Mouse (Mus musculus) cerebral cortex, adult 2 months (tissue): ENCODE data around the gene Rbfox1.

ENCODE experiments used
- WGBS: fragments of 180-500 bp; shearing (Covaris S2); methylation state at CpG from one replicate; pipeline ENCODE4 v1.1.7; 2018; 5-methylcytosine and 5-hydroxymethylcytosine counted together

Gene Rbfox1

GRCm38 (mm10) chr16:7049162-7049971, 1164.2 kb downstream of the Rbfox1 start:
- WGBS = 14% methylated on average over 18 of the region's 18 CpGs

- 87% methylated on average over 9 of the region's 9 CpGs for WGBS
These were observed 1165.8 kb downstream of the Rbfox1 start for GRCm38 (mm10) chr16:7050945-7051344.

- WGBS = 47% methylated on average over 9 of the region's 9 CpGs
These were observed 1166.8 kb downstream of the Rbfox1 start for GRCm38 (mm10) chr16:7051991-7052390.

GRCm38 (mm10) chr16:7052408-7052807, 1167.3 kb downstream of the Rbfox1 start:
- 27% methylated on average over 9 of the region's 9 CpGs for WGBS

- whole genome bisulfite sequencing = 62% methylated on average over 3 of the region's 3 CpGs
These were observed 1172.6 kb downstream of the Rbfox1 start for GRCm38 (mm10) chr16:7057789-7058188.

- WGBS = 59% methylated on average over 1 of the region's 1 CpGs
These were observed 1173.4 kb downstream of the Rbfox1 start for GRCm38 (mm10) chr16:7058556-7058955.

- 88% methylated on average over 4 of the region's 4 CpGs for WGBS
These were observed 1174.4 kb downstream of the Rbfox1 start for GRCm38 (mm10) chr16:7059596-7059995.

- WGBS = 85% methylated on average over 3 of the region's 3 CpGs
These were observed 1175.7 kb downstream of the Rbfox1 start for GRCm38 (mm10) chr16:7060864-7061263.

- 60% methylated on average over 6 of the region's 6 CpGs for WGBS
These were observed 1177.4 kb downstream of the Rbfox1 start for GRCm38 (mm10) chr16:7062512-7062911.

- WGBS = 75% methylated on average over 8 of the region's 8 CpGs
These were observed 1182.0 kb downstream of the Rbfox1 start for GRCm38 (mm10) chr16:7067109-7067508.

GRCm38 (mm10) chr16:7069599-7069998, 1184.4 kb downstream of the Rbfox1 start:
- WGBS = 20% methylated on average over 8 of the region's 8 CpGs

GRCm38 (mm10) chr16:7074786-7075185, 1189.6 kb downstream of the Rbfox1 start:
- WGBS = 85% methylated on average over 4 of the region's 4 CpGs

GRCm38 (mm10) chr16:7075749-7076148, 1190.6 kb downstream of the Rbfox1 start:
- WGBS = 46% methylated on average over 6 of the region's 6 CpGs

GRCm38 (mm10) chr16:7076305-7076704, 1191.2 kb downstream of the Rbfox1 start:
- 87% methylated on average over 1 of the region's 1 CpGs for WGBS

GRCm38 (mm10) chr16:7076707-7077106, 1191.6 kb downstream of the Rbfox1 start:
- WGBS = 94% methylated on average over 3 of the region's 3 CpGs

- 56% methylated on average over 3 of the region's 3 CpGs for WGBS
These were observed 1196.0 kb downstream of the Rbfox1 start for GRCm38 (mm10) chr16:7081074-7081568.

- 88% methylated on average over 5 of the region's 5 CpGs for WGBS
These were observed 1196.6 kb downstream of the Rbfox1 start for GRCm38 (mm10) chr16:7081684-7082255.

GRCm38 (mm10) chr16:7083937-7084336, 1198.8 kb downstream of the Rbfox1 start:
- WGBS = 85% methylated on average over 2 of the region's 2 CpGs

- WGBS = 55% methylated on average over 10 of the region's 10 CpGs
These were observed 1203.7 kb downstream of the Rbfox1 start for GRCm38 (mm10) chr16:7088601-7089430.

- WGBS = 75% methylated on average over 1 of the region's 1 CpGs
These were observed 1204.3 kb downstream of the Rbfox1 start for GRCm38 (mm10) chr16:7089475-7089874.

- 71% methylated on average over 6 of the region's 6 CpGs for WGBS
These were observed 1205.0 kb downstream of the Rbfox1 start for GRCm38 (mm10) chr16:7090205-7090604.

- 58% methylated on average over 4 of the region's 4 CpGs for WGBS
These were observed 1207.7 kb downstream of the Rbfox1 start for GRCm38 (mm10) chr16:7092811-7093210.
